Mouse (Mus musculus): Measurements from ENCODE around the gene Slc25a30.
"Not testable (repeated sequence)": the region's sequence is repeated elsewhere in the genome, so short reads cannot be mapped to it uniquely, and the experiment has no call there.

The Slc25a30 gene

GRCm38 (mm10) chr14:75791372-75791771, 4.5 kb upstream of the Slc25a30 start:
- no peak for DNase-seq (ENCODE audit: low spot score in 2 of 2)

GRCm38 (mm10) chr14:75790411-75790996, 3.7 kb upstream of the Slc25a30 start:
- no peak for DNase-seq (ENCODE audit: low spot score in 2 of 2)

GRCm38 (mm10) chr14:75789291-75789690, 2.5 kb upstream of the Slc25a30 start:
- DNase-seq (ENCODE audit: low spot score in 2 of 2), result no peak

GRCm38 (mm10) chr14:75787794-75788175, 948 bp upstream of the Slc25a30 start:
- DNase-seq (ENCODE audit: low spot score in 2 of 2), result no peak

DNA sequence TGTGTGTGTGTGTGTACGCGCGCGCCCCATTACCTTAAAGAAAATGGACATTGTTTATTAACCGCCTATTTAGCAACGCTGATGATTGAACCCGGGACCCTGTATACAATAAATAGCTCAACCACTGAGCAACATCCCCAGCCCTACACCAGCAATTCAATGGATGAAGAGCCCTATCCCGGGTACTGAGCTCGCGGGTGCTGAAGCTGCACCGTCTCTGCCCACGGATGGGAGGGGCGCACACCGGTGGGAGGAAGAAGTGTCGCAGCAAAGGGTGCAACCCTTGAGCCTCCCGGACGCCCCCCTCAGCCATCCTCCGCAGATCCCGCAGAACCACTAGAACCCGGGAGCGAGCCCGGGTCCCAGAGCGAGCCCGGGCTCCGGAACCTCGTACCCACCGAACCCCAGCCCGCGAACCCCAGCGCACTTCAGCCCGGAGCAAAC, 391 bp downstream of the Slc25a30 start:
- DNase-seq (ENCODE audit: low spot score in 2 of 2), result peak; percentile 62 to 68

GRCm38 (mm10) chr14:75779913-75780312, 6.9 kb downstream of the Slc25a30 start:
- DNase-seq (ENCODE audit: low spot score in 2 of 2), result no peak

GRCm38 (mm10) chr14:75776637-75777036, 10.2 kb downstream of the Slc25a30 start:
- DNase-seq (ENCODE audit: low spot score in 2 of 2), result no peak

DNA sequence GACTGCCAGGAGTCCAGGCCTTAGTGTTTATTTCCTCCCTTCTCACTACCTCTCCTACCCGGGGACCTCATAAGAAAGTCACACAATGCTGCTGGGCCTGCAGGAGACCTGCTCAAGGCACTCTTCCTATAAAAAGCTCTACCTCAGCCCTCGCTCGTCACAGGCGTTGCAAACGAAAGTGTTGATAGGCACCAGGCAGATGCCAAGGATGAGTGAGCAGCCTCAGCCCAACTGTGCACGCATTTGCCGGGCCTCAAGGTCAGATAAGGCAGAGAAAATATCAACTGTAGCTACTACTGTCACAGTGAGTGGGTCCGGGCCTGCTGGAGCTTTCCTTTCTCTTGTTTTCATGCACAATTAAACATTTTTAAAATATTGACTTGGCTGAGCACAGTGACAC, 13.4 kb downstream of the Slc25a30 start:
- DNase-seq (ENCODE audit: low spot score in 2 of 2), result no peak

GRCm38 (mm10) chr14:75772407-75772806, 14.4 kb downstream of the Slc25a30 start:
- not testable (repeated sequence) for DNase-seq (ENCODE audit: low spot score in 2 of 2)

DNA sequence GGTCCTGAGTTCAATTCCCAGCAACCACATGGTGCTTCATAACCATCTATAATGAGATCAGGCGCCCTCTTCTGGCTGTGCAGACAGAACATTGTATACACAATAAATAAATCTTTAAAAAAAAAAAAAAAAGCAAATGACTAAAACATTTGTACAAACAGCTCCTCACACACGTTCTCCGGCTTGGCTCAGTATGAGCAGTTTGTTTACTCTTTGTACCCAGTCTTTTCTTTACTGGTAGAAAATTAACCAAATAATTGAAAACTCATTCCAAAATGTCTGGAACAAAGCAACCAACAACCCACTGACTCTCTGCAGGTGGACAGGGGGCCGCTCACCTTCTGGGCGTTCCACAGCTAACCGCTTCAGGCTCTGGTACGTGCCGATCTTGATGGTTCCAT, 15.7 kb downstream of the Slc25a30 start:
- DNase-seq (ENCODE audit: low spot score in 2 of 2), result no peak

- peak; percentile 18 to 39 for DNase-seq (ENCODE audit: low spot score in 2 of 2)
These were observed 17.5 kb downstream of the Slc25a30 start for GRCm38 (mm10) chr14:75769334-75769733.

GRCm38 (mm10) chr14:75768275-75768608, 18.6 kb downstream of the Slc25a30 start:
- no peak for DNase-seq (ENCODE audit: low spot score in 2 of 2)

DNA sequence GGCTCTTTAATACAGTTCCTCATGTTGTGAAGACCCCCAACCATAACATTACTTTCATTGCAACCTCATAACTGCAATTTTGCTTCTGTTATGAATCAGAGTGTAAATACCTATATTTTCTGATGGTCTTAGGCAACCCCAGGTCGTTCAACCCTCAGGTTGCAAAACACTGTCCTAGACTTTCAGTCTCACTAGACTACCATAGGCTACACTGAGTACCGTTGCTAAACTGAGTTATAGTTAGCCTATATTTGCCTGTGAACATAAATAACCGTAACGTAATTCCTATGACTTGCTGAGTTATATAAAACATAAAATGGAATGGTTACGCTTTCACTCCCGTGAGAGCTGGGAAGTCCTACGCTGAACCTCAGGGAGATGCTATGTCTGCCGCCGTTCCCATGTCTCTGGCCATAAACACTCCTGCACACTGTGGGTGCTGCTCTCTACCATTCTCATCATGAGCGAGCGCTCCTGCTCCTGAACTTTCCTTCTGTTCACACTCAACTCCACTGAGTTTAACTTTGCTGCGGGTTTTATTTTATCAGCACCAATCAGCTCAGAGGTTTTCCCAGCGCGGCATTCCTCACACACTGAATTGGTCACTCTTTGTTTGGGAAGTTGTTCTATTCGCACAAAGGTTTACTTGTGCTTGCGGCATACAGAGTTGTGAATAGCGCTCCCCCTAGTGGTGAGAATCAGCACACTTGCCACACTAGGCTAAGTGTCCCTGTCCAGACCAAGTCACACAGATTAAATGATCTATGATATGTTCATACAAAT, 19.2 kb downstream of the Slc25a30 start:
- peak; percentile 33 to 76 for DNase-seq (ENCODE audit: low spot score in 2 of 2)

DNA sequence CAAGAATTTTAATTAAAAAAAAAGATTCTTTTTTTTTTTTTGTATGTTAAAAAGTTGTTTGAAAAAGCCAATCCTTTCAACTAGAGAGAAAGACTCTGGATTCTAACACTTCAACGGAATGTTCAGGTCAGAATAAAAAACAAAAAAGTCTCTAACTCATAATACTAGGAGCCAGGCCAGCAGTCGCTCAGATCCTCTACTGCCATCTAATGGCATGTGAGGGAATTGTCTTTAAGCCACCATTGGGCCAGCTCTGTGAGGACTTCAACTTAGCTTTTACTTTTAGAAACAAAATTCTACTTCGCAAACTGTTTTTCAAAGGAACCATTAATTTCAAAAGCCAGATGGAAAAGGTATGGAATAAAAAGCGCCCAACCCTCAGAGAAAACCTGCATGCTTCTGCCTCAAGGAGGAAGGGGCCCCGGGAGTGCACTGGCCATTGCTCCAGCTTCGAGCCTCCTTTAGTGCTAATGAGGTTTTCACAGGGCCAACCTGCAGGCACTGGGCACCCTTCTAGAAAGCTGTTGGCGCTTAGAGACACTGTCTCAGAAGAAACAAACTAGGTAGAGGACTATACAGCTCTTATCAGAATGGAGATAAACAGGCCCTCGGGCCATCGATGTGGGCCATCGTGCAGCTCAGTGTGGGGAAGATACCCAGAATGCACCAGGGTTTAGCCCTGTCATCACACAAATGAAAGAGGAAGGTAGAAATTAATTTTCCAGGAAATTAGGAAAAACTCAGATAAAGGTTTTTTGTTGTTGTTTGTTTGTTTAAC, 25.6 kb downstream of the Slc25a30 start:
- DNase-seq (ENCODE audit: low spot score in 2 of 2), result peak; percentile 22 to 55

DNA sequence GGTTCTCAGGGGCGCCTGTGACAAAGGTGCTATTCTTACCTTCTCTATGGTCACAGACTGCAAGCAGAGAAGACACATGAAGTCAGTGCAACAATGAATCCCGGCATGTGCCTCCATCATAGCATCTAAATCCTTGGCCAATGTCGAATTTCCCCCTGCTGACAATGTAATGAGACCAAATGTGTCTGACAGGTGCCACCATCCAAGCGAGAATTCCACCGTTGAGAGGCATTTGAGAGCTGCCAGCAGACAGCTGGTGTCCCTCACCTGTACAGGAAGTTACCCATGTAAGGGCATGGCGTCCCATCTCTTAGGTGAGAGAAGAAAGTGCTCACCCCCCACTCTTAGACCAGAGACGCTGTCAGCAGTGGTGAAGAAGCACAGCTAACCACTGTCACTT, 28.4 kb downstream of the Slc25a30 start:
- DNase-seq (ENCODE audit: low spot score in 2 of 2), result no peak

GRCm38 (mm10) chr14:75757821-75758220, 29.0 kb downstream of the Slc25a30 start:
- DNase-seq (ENCODE audit: low spot score in 2 of 2), result no peak

DNA sequence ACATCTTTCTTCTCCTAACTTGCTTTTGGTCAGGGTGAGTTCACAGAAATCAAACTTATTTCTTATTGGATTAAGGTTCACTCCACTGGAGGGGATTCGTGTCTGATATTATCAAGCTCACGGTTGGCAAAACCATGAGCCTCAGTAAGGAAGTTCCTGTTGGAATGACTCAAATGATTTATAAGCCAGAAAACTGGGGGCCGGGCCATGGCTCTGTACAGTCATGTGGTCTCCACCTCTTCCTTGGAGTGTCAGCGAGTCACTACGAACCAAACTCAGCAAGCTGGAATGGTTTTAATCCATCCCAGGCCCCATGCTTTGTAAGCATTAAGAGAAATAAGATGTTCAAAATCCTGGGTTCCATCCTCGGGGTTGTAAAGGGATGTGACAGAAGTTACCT, 29.9 kb downstream of the Slc25a30 start:
- DNase-seq (ENCODE audit: low spot score in 2 of 2), result no peak

DNA sequence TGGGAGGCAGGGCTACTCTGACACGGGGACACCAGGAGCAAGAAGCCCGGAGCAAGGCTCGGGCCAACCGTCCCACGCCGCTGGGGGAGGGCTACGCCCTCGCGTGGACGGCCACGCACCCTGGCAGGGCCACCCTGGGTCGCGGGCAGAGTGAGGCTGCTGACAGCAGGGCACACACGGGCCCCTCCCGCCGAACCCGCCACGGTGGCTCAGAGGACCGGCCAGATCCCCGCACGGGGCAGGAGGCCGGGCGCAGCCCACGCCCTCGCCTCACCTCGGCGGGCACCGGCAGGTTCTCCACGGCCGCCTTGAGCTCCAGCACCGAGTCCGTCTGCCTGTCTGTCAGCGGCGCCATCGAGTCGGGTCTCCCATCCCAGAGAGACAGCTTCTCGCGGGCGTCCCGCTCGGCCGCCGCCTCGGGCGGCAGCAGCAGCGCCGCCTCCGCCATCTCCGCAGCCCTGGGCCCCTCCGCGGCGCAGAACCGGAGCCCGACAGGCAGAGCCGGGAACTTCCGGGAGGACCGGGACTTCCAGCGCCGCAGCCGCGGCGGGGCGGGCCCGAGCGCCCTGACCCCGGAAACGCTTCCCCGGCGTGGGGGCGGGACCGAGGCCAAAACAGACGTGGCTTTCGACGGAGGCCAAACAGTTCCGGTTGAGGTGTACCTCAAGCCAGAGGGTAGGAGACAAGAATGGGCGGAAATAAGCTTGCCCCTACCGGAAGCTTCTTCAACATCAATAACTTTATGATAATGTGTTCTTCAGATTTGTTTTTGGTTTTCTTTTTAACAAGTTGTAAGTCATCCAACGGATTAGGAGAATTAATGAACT, 32.6 kb downstream of the Slc25a30 start, which contains the start of gene Cog3:
TSS of gene Cog3 (minus strand) at position 527 of the 827 bp plus-strand sequence.
- peak; percentile 95 to 96 for DNase-seq (ENCODE audit: low spot score in 2 of 2)

- DNase-seq (ENCODE audit: low spot score in 2 of 2), result no peak
These were observed 33.6 kb downstream of the Slc25a30 start for GRCm38 (mm10) chr14:75753206-75753605.

- DNase-seq (ENCODE audit: low spot score in 2 of 2), result no peak
These were observed 35.8 kb downstream of the Slc25a30 start for GRCm38 (mm10) chr14:75751040-75751439.

DNA sequence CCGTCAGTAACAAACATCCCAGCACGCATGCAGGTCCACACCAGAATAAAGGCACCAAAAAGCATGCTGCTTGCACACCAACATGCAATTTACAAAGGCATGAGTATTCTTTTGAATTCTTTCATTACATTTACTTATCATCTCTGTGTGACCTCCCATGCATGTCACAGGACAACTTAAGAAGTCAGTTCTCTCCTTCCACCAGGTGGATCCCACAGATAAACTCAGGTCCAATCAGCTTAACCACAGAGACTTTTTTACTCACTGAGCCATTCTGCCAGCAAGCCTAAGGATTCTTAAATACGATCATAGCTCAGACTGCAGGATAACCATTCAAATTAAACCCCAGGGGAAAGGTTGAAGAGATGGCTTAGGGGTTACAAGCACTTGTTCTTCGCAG, 37.7 kb downstream of the Slc25a30 start:
- no peak for DNase-seq (ENCODE audit: low spot score in 2 of 2)

GRCm38 (mm10) chr14:75747960-75748359, 38.9 kb downstream of the Slc25a30 start:
- no peak for DNase-seq (ENCODE audit: low spot score in 2 of 2)

All from thymus, postnatal 10 days (tissue).